Mouse (Mus musculus) kidney, adult 8-10 months (tissue): ENCODE results near the gene Akap12.

Experiments used
- DNase-seq, 2 experiments: peaks; one replicate each; pipeline ENCODE4 v3.0.0; 2022

The Akap12 gene

GRCm38 (mm10) chr10:4364618-4365017 is 98.4 kb downstream of the Akap12 start:
- no peak for DNase-seq

GRCm38 (mm10) chr10:4370105-4370504 is 103.9 kb downstream of the Akap12 start:
- no peak for DNase-seq

- no peak for DNase-seq
Measured at GRCm38 (mm10) chr10:4372011-4372410, 105.8 kb downstream of the Akap12 start.

- DNase-seq = no peak
Measured at GRCm38 (mm10) chr10:4373558-4373957, 107.4 kb downstream of the Akap12 start.

GRCm38 (mm10) chr10:4374239-4374638 is 108.1 kb downstream of the Akap12 start:
- no peak for DNase-seq

GRCm38 (mm10) chr10:4374734-4375133 is 108.6 kb downstream of the Akap12 start:
- no peak for DNase-seq

GRCm38 (mm10) chr10:4375267-4375666 is 109.1 kb downstream of the Akap12 start:
- DNase-seq = no peak

- peak in 1 of 2 experiments; percentile 20 for DNase-seq
Measured at GRCm38 (mm10) chr10:4376461-4376860, 110.3 kb downstream of the Akap12 start.

- DNase-seq = no peak
Measured at GRCm38 (mm10) chr10:4376931-4377330, 110.8 kb downstream of the Akap12 start.

- DNase-seq = no peak
Measured at GRCm38 (mm10) chr10:4380748-4381147, 114.6 kb downstream of the Akap12 start.

- DNase-seq = no peak
Measured at GRCm38 (mm10) chr10:4384244-4384643, 118.1 kb downstream of the Akap12 start.

- peak; percentile 94 to 95 for DNase-seq
Measured at GRCm38 (mm10) chr10:4386609-4387591, 120.7 kb downstream of the Akap12 start.

GRCm38 (mm10) chr10:4387701-4388383 is 121.7 kb downstream of the Akap12 start, which contains the start of gene Zbtb2:
TSS of gene Zbtb2 (minus strand) at chr10:4388108.
- DNase-seq = peak; percentile 62 to 78

GRCm38 (mm10) chr10:4388384-4388745 is 122.2 kb downstream of the Akap12 start:
- peak in 1 of 2 experiments; percentile 39 for DNase-seq

GRCm38 (mm10) chr10:4389036-4389435 is 122.9 kb downstream of the Akap12 start:
- DNase-seq = no peak

- DNase-seq = no peak
Measured at GRCm38 (mm10) chr10:4389461-4390112, 123.4 kb downstream of the Akap12 start.

GRCm38 (mm10) chr10:4390550-4390949 is 124.4 kb downstream of the Akap12 start:
- no peak for DNase-seq

- DNase-seq = no peak
Measured at GRCm38 (mm10) chr10:4391076-4391475, 124.9 kb downstream of the Akap12 start.

GRCm38 (mm10) chr10:4391851-4392250 is 125.7 kb downstream of the Akap12 start:
- DNase-seq = peak; percentile 17 to 48

GRCm38 (mm10) chr10:4395321-4395720 is 129.1 kb downstream of the Akap12 start:
- no peak for DNase-seq

GRCm38 (mm10) chr10:4398058-4398457 is 131.9 kb downstream of the Akap12 start:
- DNase-seq = no peak

- peak; percentile 37 to 46 for DNase-seq
Measured at GRCm38 (mm10) chr10:4404895-4405491, 138.8 kb downstream of the Akap12 start.

GRCm38 (mm10) chr10:4405511-4405910 is 139.3 kb downstream of the Akap12 start:
- DNase-seq = no peak
